Mouse (Mus musculus) cerebellum, adult 9-11 months (tissue): ENCODE results near the gene Tead3.
"Not testable (repeated sequence)": the region's sequence is repeated elsewhere in the genome, so short reads cannot be mapped to it uniquely, and the experiment has no call there.

ENCODE experiments used
- DNase-seq: peaks from one replicate; pipeline ENCODE4 v3.0.0; 2022

Tead3 gene

GRCm38 (mm10) chr17:28329503-28330231, 20.9 kb downstream of the Tead3 start:
- DNase-seq: peak; percentile 24

DNA sequence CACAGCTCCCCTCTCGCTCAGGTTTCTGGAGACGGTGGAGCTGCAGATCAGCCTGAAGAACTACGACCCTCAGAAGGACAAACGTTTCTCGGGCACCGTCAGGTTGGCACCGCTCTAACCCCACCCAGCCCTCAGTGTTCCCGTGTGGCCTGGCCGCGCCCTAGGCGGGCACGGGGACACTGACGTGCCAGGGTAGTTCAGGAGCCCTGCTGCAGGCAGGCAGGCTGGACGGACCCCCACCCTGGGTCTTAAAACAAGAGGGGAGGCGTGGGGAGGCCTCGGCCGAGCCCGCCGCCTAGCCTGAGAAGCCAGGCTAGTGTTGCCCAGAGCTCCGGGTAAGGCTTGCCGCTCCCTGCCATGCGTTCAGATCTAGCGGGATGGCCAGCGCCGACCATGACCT, 21.7 kb downstream of the Tead3 start:
- no peak for DNase-seq

DNA sequence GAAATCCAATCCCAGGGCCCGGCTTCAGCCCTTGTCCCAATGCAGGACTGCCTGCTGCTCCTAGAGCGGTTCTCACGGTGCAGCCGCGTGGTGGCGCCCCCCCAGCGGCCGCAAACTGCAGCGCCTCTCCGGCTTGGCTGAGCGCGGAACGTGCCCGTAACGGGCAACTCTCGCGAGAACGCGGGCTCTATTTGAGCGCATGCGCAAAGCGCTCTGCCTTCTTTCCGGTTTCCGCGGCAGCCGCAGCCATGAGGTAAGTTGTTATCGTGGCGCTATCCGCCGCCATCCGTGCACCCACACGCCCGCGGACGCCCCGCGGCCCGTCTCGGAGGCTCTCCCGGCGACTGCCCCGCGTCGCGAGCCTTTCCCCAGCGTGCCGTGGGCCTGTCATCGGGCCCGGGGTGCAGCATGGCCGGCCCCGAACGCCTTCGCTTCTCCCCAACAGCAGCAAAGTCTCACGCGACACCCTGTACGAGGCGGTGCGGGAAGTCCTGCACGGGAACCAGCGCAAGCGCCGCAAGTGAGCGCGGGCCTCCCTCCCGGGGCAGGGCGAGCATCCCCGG, 22.2 kb downstream of the Tead3 start, which contains the start of gene Rpl10a:
Gene Rpl10a (plus strand): TSS at position 106 of the 563 bp plus-strand sequence.
- peak; percentile 95 for DNase-seq

- no peak for DNase-seq
Measured at GRCm38 (mm10) chr17:28327673-28328325, 22.8 kb downstream of the Tead3 start.

DNA sequence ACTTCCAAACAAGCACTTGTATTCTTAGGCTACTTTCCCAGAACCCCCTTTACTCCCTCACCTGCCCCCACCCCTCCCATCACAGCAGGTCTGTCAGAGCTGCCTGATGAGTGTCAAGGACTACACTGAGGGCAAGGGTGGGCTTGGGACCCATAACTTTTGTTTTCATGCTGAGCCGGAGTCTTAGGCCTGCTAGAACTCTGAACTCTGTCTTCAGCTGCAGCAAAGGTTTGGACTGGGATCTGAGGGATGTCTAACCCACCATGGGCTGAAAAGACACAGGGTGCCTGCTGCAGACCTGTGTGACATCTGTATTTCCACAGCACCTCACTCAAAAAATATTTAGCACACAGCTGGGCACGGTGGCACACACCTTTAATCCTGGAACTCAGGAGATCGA, 23.7 kb downstream of the Tead3 start:
- DNase-seq: peak; percentile 36

DNA sequence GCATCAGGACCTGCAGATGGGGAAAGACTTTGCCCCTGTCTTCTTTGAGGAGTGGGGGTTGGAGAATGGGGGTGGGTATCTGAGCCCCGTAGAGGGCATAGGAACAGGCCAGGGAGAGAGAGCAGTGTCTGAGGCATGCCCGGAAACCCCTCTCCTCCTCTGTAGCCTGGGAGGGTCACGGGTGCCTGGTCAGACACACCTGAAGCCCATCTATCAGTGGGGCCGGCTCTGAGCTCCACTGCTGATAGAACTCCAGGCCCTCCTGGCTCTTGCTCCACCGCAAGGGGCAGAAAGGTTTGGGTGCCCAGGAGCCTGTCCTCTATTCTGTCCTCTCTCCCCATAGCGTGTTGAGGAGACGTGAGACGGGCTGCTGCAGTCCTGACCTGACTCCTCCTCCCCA, 24.9 kb downstream of the Tead3 start:
- DNase-seq: no peak

DNA sequence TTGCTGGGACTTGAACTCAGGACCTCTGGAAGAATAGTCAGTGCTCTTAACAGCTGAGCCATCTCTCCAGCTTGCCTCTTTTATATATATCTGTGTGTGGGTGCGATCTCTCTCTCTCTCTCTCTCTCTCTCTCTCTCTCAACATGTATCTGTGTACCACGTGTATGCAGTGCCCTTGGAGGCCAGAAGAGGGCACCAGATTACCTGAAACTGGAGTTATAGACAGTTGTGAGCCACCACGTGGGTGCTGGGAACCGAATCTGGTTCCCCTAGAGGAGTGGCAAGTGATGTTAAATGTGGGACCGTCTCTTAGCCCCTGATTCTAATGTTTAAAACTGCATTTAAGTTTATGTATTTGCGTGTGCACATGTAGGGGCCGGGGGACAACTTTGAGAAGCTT, 26.2 kb downstream of the Tead3 start:
- not testable (repeated sequence) for DNase-seq

DNA sequence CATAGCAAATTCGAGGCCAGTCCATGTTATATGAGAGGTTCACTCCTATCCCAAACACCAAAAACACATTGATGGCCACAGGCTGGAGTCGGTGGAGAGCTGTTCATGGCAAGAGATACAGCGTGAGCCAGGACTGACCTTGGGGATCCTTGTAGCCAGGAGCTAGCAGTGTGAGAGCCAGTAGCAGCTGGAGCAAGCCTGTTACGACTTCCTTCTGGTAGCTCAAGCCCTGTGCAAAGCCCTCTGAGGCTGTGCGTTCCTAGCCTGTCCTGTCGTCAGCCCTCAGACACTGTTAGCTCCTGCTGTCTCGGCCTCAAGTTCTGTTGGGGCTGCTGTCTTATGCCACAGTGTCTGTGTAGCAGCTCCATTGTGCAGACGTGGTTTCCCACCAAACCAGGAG, 26.8 kb downstream of the Tead3 start:
- no peak for DNase-seq

DNA sequence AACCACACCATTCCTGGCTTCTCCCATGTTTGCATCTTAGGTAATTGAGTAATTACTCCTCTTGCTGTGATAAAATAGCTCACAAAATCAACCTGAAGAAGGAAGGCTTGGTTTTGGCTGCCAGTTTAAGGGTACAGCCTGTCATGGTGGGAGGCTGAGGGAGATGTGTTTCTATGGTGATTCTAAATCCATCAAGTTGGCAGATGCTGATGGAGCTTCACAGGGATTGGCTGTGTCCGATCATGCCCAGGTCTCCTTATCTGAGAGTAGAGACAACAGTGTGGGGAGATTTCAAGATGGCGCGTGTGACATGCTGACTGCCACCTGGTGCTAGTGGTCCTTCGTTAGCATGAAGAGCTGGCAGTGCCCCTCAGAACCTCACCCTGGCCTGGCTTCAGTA, 28.9 kb downstream of the Tead3 start:
- no peak for DNase-seq

- DNase-seq: no peak
Measured at GRCm38 (mm10) chr17:28317725-28318124, 32.9 kb downstream of the Tead3 start.

DNA sequence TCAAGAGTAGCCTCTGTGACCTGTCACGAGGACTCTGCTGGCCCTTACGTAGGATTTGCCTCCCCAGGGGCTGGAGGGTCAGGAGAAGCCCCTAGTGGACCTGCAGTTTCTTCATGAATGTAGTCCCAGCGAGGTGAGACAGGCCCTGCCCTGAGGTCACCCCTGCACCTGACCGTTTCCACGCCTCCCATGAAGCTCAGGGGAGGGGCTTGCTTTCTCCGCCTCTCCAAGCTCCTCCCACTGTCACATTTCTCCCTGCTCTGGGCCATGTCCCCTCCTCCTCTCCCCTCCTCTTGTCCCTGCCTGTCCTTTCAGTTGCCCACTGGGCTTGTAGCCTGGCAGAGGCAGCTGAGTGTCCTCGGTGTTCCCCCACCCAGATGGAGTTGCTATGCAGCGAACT, 33.5 kb downstream of the Tead3 start:
- no peak for DNase-seq

GRCm38 (mm10) chr17:28316476-28316875, 34.1 kb downstream of the Tead3 start:
- no peak for DNase-seq

- peak; percentile 41 for DNase-seq
Measured at GRCm38 (mm10) chr17:28315611-28316160, 34.9 kb downstream of the Tead3 start.

GRCm38 (mm10) chr17:28313880-28314225, 36.8 kb downstream of the Tead3 start:
- DNase-seq: no peak

DNA sequence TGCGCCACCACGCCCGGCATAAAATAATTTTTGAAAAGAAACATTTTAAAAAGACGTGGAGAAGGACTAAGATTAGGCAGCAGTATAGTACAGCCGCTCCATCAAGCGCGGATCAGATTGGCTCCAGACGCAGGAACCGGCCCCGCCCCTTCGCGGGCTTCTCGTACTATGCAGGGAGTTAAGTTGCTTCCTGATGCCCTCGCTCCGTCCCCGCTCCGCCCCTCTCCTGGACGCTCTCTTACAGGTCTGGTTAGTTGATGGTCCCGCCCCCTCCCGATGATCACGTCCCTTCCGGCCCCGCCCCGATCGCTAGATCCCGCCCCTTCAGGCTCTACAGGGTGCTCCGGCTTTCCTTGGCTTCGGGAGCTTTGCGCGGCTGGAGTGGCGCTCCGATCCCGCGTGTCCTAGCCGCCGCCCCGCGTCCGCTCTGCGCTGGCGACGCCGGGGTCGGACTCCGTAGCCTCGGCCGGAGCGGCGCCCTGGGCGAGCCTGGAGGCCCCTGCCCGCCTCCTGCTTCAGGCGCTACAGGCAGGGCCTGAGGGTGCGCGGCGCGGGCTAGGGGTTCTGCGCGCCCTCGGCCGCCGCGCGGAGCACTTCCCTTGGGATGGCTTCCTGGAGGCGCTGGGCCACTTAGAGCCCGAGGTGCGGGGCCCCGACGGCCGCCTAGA, 37.3 kb downstream of the Tead3 start, which contains the start of gene Fance:
Gene Fance (plus strand): TSS at position 308 of the 668 bp plus-strand sequence.
- peak; percentile 96 for DNase-seq

DNA sequence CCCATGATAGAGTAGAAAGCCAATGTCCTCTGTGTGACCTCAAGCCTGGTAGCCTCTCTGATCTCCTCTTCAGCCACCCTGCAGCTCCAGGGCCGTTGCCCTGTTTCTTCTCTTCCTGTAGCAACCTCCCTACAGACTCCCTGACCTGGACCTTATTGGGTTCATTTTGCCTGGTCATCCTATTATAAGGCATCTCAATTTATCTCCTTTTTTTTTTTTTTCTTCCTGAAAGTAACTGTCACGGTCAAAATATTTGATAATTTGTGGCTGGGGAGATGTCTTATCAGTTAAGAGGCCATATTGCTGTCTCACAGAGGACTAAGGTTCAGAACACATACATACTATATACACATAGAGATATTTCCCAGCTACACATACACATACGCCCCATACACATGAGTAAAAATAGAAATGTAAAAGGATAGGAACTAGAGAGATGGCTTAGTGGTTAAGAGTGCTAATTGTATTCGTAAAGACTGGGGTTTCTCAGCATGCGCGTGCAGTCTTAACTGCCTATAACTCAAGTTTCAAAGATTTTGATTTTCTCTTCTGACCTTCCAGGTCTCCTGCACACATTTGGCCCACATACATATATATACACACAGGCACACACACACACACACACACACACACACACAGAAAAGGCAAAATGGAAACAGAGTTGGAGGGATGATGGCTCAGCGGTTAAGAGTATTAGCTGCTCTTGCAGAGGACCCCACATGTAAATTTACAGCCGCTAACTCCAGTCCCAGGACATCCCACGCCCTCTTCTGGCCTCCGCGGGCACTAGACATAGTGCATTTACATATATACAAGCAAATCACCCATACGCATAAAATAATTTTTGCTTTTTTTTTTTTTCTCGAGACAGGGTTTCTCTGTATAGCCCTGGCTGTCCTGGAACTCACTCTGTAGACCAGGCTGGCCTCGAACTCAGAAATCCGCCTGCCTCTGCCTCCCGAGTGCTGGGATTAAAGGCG, 38.1 kb downstream of the Tead3 start:
- peak; percentile 55 for DNase-seq

- no peak for DNase-seq
Measured at GRCm38 (mm10) chr17:28311366-28312132, 39.1 kb downstream of the Tead3 start.

DNA sequence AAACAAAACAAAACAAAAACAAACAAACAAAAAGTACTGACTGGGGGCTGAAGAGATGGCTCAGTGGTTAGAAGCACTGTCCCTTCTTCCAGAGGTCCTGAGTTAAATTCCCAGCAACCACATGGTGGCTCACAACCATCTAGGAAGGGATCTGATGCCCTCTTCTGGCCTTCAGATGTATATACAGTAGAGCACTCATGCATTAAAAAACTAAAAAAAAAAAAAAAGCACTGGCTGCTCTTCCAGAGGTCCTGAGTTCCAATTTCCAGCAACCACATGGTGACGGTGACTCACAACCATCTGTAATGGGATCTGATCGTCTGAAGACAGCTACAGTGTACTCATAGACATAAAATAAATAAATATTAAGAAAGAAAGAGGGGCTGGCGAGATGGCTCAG, 39.8 kb downstream of the Tead3 start:
- no peak for DNase-seq

DNA sequence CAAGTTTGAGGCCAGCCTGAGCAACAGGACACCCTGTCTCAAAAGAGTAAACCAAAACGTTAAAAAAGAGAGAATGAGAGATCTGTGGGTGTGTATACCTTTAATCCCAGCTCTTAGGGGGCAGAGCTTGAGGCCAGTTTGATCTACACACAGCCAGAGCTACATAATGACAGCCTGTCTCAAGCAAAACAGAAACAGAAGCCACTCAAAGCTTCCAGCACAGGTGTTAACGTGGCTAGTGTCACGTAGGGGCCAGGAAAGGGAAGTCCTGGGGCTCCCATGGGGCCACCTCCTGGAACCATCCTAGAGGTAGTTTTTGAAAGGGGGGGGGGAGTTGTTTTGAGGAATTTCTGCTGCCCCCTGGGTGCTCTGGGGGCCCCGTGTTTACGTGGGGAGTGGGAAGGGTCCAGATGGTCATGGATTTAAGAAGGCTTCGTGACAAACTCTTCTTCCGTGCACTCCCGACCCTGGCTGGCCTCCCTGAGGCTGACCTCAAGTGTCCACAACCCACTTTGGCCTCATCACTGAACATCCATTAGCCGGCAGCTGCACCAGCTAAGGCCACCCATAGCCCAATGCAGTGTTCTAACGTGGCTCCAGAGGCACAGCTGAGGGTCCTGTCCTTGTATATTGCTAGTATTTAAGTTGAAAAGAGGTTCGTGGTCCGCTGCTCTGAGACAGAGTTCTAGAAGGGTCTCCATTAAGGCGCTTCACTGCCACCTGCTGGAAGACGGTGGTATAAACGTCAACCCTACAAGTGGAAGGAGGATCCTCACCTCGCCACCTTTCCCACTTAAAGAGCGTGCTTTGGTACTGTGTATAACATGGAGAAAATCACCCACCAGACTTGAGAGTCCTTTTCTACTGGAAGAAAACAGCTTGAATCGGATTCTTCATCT, 42.1 kb downstream of the Tead3 start:
- peak; percentile 76 for DNase-seq

DNA sequence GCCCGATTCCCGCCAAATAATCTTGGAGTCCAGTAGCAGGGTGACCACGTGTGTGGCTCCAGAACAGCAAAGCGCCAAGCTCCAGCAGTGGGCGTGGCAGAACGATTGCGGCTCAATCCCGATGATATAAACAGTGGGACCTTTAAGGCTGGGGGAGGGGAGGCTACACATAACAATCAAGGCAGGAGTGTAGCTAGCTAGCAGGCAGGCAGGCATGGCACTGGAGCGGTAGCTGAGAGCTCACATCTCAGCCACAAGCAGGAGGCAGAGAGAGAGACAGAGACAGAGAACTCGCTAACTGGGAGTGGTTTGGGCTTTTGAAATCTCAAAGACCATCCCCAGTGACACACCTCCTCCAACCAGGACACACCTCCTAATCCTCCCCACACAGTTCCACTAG, 45.4 kb downstream of the Tead3 start:
- no peak for DNase-seq
